Mouse (Mus musculus): ENCODE data around the gene Hipk1.
"Not testable (repeated sequence)": the region's sequence is repeated elsewhere in the genome, so short reads cannot be mapped to it uniquely, and the experiment has no call there.

Gene Hipk1

GRCm38 (mm10) chr3:103791230-103792110, at the start of gene Hipk1:
TSS of gene Hipk1 (minus strand) at chr3:103791563.
- peak; percentile 89 to 90 for DNase-seq (ENCODE audit: low read depth in 2 of 2, low spot score in 2 of 2)

DNA sequence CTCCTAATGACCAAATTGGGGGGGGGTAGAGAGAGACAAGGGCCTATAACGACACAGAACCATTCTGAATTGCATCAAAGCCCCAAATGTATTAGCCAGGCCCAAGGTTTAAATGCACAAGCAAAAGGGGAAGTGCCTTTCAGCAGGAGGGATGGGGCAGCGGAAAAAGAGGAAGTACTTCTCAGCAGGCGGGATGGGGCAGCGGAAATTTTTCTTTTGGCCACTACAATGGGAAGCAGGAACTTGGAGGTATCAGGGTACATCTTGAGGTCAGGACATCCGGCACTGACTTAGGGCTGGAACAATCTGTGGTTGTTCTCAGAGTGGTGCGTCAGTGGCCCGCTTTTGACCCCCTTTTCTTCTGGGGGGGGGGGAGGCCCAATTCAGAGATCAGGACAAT, 49.6 kb upstream of the Hipk1 start:
- not testable (repeated sequence) for DNase-seq (ENCODE audit: low read depth in 2 of 2, low spot score in 2 of 2)

DNA sequence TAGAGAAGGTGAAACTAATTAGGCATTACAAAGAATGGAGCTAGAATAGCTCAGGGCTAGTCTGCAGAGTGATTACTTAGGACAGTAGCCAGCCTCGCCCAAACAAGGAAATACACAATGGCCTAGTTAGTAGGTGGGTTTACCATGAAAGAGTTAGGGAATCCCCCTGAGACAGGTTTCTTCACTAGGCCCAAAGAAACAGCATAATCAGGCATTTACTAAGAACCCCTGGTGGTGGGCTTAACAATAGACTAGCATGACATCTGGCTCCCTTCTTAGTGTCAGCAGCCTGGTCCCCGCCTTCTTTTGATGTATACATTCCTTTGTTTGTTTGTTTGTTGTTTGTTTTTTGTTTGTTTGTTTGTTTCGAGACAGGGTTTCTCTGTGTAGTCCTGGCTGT, 48.8 kb upstream of the Hipk1 start:
- not testable (repeated sequence) for DNase-seq (ENCODE audit: low read depth in 2 of 2, low spot score in 2 of 2)

- no peak for DNase-seq (ENCODE audit: low read depth in 2 of 2, low spot score in 2 of 2)
Measured at GRCm38 (mm10) chr3:103839711-103840110, 48.3 kb upstream of the Hipk1 start.

DNA sequence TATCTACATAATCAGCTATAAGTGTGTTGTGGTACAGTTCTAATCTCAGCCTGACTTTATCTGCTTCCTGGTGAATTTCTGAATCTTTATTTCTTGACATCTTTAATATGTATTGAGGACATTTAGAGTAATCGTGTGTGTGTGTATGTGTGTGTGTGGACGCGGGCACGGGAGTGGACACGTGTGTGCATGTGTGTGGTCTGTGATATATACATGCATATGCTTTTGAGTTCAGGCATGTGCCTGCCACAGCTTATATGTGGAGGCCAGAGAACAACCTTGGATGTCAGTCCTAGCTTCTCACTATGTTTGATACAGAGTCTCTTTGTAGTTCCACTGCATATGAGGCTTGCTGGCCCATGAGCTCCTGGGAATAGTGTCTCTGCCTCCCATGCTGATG, 45.1 kb upstream of the Hipk1 start:
- no peak for DNase-seq (ENCODE audit: low read depth in 2 of 2, low spot score in 2 of 2)

DNA sequence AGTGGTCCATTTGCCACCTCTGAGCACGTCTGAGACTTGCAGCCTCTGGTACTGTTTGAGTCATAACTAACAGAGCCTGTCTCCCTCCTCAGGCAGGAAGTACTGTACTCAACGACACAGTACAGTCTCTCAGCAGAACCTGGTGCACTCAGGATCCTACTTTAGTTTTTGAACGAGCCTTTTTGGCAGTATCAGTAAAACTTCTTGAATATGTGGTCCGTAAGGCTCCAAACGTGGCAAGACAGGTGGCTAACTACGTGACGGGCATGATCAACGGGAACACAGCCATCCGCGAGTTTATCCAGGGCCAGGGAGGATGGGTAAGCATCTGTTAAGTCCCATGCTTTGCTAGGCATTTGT, 44.6 kb upstream of the Hipk1 start:
- no peak for DNase-seq (ENCODE audit: low read depth in 2 of 2, low spot score in 2 of 2)

DNA sequence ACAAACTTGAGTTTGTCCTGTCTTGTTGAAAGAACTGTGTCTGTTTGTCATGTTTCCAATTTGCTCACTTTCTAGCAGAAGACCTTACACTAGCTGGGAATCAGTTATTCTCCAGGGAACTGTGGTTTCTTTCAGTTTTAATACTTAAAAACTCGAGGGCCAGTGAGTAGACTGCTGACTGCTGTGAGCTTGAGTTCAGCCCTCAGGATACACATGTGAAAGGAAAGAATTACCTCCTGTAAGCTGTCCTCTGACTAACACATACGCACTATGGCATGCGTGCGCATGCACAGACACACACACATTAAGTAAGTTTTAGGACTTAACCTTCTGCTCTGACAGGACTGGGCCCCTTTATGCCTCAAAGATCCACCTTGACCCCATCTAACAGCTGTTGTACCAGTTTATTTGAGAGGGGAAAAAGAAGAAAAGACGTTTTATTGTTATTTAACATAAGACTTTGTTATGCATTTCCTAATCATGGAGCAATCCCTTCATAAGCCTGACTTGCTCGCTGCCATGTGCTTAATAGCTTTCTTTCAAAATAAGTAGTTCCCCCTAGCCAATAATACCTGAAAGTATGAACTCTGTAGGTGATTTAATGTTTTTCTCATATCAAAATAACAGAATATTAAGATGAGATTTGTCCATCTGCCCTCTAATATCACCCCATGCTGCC, 44.0 kb upstream of the Hipk1 start:
- no peak for DNase-seq (ENCODE audit: low read depth in 2 of 2, low spot score in 2 of 2)

- no peak for DNase-seq (ENCODE audit: low read depth in 2 of 2, low spot score in 2 of 2)
Measured at GRCm38 (mm10) chr3:103834001-103834400, 42.6 kb upstream of the Hipk1 start.

DNA sequence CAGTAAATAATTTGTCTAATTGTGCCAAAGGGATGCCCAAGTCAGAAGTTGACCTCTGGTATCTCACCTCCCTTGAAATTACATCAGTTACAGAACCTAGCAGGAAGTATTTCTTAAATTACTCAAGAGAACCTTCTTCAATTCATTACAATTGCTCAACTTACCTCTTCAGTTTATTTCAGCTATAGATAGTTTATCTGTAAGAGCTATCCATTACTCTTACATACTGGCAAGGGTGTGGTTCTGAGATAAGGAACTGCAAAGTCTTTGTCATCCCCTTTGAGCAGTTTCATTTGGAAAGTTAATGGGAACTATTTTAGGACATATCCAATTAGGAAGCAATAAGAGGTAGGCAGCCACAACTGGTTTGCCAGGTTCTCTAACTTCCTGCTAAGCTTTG, 41.1 kb upstream of the Hipk1 start, which contains the start of gene Bcl2l15:
Bcl2l15 (plus strand) TSS at position 176 of the 400 bp plus-strand sequence.
- DNase-seq (ENCODE audit: low read depth in 2 of 2, low spot score in 2 of 2) = no peak

DNA sequence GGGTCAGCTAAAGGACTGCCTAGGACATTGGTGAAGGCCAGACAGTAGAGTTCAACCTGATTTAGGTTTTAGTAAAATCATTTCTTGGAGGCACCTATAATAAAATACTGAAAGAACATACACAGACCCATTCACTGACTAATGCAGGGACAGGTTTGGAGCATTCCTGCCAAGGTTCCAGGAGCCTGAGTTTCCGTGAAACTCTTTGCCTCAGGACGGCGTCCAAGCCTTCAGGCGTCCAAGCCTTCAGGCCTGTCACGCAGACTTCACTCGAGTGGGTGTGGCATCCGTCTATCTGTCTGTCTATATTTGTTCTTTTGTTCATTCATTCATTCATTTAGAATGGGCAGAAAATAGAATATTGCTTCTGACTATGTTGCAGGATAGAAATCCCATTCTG, 39.8 kb upstream of the Hipk1 start:
- DNase-seq (ENCODE audit: low read depth in 2 of 2, low spot score in 2 of 2) = no peak

DNA sequence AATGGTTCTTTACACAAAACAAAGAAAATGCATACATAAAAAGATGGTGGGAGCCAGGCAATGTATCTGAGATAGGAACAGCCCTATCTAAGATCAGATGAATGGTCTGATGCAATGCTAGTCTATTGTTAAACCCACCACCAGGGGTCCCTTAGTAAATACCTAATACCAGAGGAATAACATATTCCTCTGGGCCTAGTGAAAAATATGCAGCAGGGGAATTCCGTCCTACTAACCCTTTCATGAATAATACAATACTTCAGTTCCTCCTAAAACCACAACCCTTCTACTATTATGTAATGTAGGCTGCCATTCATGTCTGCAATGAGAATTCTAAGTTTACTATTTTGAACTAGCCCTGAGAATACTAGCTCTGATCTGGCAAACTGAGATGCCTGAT, 39.3 kb upstream of the Hipk1 start:
- not testable (repeated sequence) for DNase-seq (ENCODE audit: low read depth in 2 of 2, low spot score in 2 of 2)

GRCm38 (mm10) chr3:103829036-103829435, 37.7 kb upstream of the Hipk1 start:
- no peak for DNase-seq (ENCODE audit: low read depth in 2 of 2, low spot score in 2 of 2)

DNA sequence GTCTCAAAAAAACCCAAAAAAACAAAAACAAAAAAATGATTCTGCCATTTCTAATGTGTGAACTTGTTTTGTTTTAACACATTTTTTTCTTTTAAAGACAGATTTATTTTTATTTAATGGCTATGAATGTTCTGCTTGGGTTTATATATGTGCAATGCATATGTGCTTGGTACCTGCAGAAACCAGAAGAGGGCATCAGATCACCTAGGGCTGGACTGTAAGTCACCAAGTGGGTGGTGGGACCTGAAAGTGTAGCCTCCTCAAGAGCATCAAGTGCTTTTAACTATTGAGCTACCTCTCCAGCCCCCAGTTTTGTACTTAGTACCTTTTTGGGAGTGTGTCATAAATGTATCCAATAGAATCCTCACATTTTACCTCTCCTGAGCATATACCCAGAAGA, 36.2 kb upstream of the Hipk1 start:
- DNase-seq (ENCODE audit: low read depth in 2 of 2, low spot score in 2 of 2) = no peak

GRCm38 (mm10) chr3:103810967-103811366, 19.6 kb upstream of the Hipk1 start:
- no peak for DNase-seq (ENCODE audit: low read depth in 2 of 2, low spot score in 2 of 2)

DNA sequence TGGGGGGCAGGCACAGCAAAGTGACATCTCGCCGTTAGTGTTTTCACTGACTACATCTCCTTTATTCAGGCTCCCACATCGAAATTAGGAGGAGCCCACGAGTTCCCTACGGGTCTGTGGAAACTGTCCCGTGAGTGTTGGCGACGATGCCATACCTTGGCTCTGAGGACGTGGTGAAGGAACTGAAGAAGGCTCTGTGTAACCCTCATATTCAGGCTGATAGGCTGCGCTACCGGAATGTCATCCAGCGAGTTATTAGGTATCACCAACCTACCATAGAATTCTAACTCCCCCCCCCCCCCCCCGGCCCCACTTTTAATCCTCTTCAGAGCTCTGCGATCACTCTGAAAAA, 18.4 kb upstream of the Hipk1 start:
- DNase-seq (ENCODE audit: low read depth in 2 of 2, low spot score in 2 of 2) = no peak

DNA sequence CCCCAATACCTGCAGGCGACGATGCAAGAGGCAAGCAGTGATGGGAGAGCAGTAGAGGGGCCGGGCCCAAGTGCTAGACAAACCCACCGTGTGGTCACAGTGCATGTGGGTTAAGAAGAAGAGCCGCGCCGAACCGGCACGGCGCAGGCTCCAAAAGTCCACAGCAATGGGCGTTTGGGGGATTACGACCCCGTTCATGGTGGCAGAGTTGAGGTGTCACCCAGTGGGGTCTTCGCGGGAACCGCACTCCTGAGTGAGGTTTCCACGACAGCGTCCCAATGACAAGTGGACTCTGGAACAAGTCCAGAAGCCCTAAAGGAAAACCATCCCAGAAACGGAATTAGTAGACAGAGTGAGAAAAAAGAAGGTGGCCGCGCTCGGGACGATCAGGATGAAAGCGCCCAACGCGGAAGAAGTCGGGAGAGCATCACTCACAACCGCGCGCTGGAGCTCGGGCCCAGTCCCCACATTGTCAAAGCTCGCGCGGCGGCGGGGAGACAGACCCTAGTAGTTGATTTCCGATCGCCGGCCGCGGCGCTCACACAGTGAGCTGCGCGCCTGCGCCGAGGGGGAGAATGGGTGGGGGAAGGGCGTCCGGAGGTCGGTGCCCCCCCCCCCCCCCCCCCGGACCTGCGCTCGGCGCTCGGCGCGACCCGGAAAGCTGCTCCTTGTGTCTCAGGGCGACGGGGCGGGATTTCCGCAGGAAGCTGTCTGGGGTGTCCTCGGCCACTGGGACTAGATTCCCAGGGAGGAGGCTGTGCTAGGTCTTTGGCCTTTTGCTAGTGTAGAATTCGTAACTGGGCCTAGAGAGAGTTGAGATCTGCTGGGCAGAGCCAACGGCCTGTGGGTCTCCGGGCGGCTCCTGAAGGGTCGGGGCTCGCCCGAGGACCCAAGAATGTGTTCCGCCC, 17.8 kb upstream of the Hipk1 start, which contains the start of the genes Dclre1b, Ap4b1 and Gm43064:
Dclre1b (minus strand) TSS at position 554 of the 908 bp plus-strand sequence.
Ap4b1 (plus strand) TSS at position 630 of the 908 bp plus-strand sequence.
Gm43064 (plus strand) TSS at position 683 of the 908 bp plus-strand sequence.
- peak; percentile 84 to 87 for DNase-seq (ENCODE audit: low read depth in 2 of 2, low spot score in 2 of 2)

- DNase-seq (ENCODE audit: low read depth in 2 of 2, low spot score in 2 of 2) = no peak
Measured at GRCm38 (mm10) chr3:103805671-103806070, 14.3 kb upstream of the Hipk1 start.

DNA sequence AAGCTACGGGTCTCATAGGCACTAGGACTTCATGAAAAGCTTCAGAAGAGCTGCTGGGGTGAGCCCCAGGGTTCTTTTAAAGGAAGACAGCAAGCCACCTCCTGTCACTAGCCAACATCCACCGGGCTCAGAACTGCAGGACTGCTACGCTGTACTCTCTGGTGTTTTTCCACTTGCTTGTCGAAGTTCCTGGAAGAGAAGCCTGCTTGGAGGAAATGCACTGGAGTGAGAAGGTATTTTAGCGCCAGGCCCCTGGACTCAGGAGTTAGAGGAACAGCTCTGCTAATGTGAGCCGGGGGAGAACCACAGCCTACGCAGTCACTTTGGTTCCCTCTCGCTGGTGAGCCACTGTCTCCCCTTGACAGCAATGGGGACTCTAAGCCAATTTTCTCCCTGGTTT, 11.5 kb upstream of the Hipk1 start:
- DNase-seq (ENCODE audit: low read depth in 2 of 2, low spot score in 2 of 2) = peak; percentile 15 to 21

GRCm38 (mm10) chr3:103801631-103802531, 10.5 kb upstream of the Hipk1 start:
- peak; percentile 53 to 58 for DNase-seq (ENCODE audit: low read depth in 2 of 2, low spot score in 2 of 2)

- no peak for DNase-seq (ENCODE audit: low read depth in 2 of 2, low spot score in 2 of 2)
Measured at GRCm38 (mm10) chr3:103799507-103799906, 8.1 kb upstream of the Hipk1 start.
